Mouse (Mus musculus): ENCODE measurements at regions not wholly inside any gene's neighbourhood (a gene's known extent, or its start where the extent isn't known, plus 50 kb on each side); places are given as distances from the start of the nearest gene placed in this dataset.

DNA sequence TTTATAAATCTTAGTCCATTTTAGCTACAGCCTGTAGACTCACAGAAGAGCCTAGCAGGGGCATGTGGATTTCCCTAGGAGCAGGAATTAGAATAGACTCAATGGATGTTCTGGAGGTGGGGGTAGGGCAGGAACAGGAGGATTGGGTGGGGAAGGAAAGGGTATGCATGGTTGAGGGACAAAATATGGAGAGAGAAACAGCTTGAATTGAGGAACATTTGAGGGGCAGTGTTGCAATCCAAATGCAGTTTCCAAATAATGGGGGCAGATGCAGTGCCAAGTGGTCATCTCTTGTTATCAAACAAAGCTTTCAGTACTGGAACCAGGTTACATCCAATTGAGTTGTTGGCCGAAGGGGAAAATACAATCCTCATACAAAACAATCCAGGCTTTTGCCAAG, 332.4 kb downstream of the Tex13c3 start:
- Histone ChIP-seq H3K9me3 (replicated peaks; ENCODE audit: low read length) (no peaks in the 10 kb centered on the region), H3K9ac (ENCODE audit: insufficient read depth, low read depth) (no peak overlapping the region), H3K4me2 (ENCODE audit: insufficient read depth, low read depth, poor library complexity, severe bottlenecking) (no peak overlapping the region), H3K4me3 (replicated peaks in 1 of 3; ENCODE audit: low read depth in 2 of 3, low read length in 2 of 3, poor library complexity in 1 of 3) (no peak overlapping the region), H3K79me2 (replicated peaks; ENCODE audit: control insufficient read depth, extremely low read depth, insufficient read depth, poor library complexity, severe bottlenecking) (no peaks in the 10 kb centered on the region), H3K27ac (ENCODE audit: insufficient read depth, low read depth) (no peak overlapping the region), H3K27me3 (replicated peaks) (no peaks in the 10 kb centered on the region), H3K36me3 (replicated peaks in 1 of 2; ENCODE audit: control insufficient read depth in 1 of 2, insufficient read depth in 1 of 2, low read length in 1 of 2) (no peaks in the 10 kb centered on the region), H3K4me1 (ENCODE audit: control insufficient read depth in 1 of 2, insufficient read depth in 2 of 2) (0 out of 4 replicates have a peak, but pooled peaks cover 0 to 2% of the 10 kb centered on the region in 2 experiments)
- TF ChIP-seq NELFE (IDR thresholded peaks at IDR 0.05; ENCODE audit: low read depth, low read length) (no peak), RCOR1 (conservative IDR thresholded peaks at IDR 0.05; ENCODE audit: low read depth, low read length) (no peak), USF2 (conservative IDR thresholded peaks at IDR 0.05; ENCODE audit: low read depth, low read length) (no peak), ETS1 (conservative IDR thresholded peaks at IDR 0.05; ENCODE audit: low read depth, low read length) (no peak), POLR2AphosphoS2 (IDR thresholded peaks at IDR 0.05; ENCODE audit: low read depth, low read length) (no peak), MXI1 (IDR thresholded peaks at IDR 0.05; ENCODE audit: low read depth, low read length) (no peak), ZC3H11A (IDR thresholded peaks at IDR 0.05; ENCODE audit: low read depth, low read length) (no peak), JUN (IDR thresholded peaks at IDR 0.05; ENCODE audit: insufficient read depth, low read depth, low read length) (no peak)
- dilution Hi-C loops (cut with MboI; ENCODE audit: extremely low pct_ligation_motif_present, extremely low pct_unique_long_range_greater_than_20kb, low sequenced_read_pairs) (no loop called here), in situ Hi-C loops (cut with MboI; ENCODE audit: low pct_ligation_motif_present, low pct_unique_long_range_greater_than_20kb, low sequenced_read_pairs) (no loop called here)
- DNase-seq (ENCODE audit: extremely low read depth), result no peak

DNA sequence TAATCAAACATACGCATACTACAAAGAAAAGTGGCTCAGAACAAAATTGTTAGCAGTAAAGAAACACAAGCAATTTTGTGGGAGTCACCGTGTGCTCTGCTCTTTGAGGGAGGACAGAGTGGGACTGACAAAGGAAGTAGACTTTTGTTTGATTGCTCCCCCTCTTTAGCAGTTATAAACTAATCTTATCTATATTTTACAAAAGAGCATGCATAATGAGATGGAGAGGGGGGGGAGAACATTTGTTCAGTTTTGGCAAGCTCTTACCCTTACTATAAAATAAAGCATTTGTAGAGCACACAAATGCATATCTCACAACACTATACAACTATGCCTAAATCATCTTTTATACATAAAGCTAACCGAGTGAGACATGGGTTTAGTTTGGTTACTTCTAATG, 332.9 kb downstream of the Tex13c3 start:
- H3K27me3 ChIP-seq (replicated peaks), result no peaks in the 10 kb centered on the region
- H3K4me1 ChIP-seq (ENCODE audit: control insufficient read depth in 1 of 2, insufficient read depth in 2 of 2), result no peaks in the 10 kb centered on the region
- H3K79me2 ChIP-seq (replicated peaks; ENCODE audit: control insufficient read depth, extremely low read depth, insufficient read depth, poor library complexity, severe bottlenecking), result no peaks in the 10 kb centered on the region
- H3K36me3 ChIP-seq (replicated peaks in 1 of 2; ENCODE audit: control insufficient read depth in 1 of 2, insufficient read depth in 1 of 2, low read length in 1 of 2), result no peaks in the 10 kb centered on the region
- dilution Hi-C loops (cut with MboI; ENCODE audit: extremely low pct_ligation_motif_present, extremely low pct_unique_long_range_greater_than_20kb, low sequenced_read_pairs) (no loop called here), in situ Hi-C loops (cut with MboI; ENCODE audit: low pct_ligation_motif_present, low pct_unique_long_range_greater_than_20kb, low sequenced_read_pairs) (no loop called here)
- no peak for DNase-seq (ENCODE audit: extremely low read depth)
- H3K9ac ChIP-seq (ENCODE audit: insufficient read depth, low read depth), result no peak overlapping the region
- no peaks in the 10 kb centered on the region for H3K9me3 ChIP-seq (replicated peaks; ENCODE audit: low read length)
- H3K4me2 ChIP-seq (ENCODE audit: insufficient read depth, low read depth, poor library complexity, severe bottlenecking), result no peak overlapping the region
- TF ChIP-seq SIN3A (IDR thresholded peaks at IDR 0.05; ENCODE audit: low read length), result no peak
- TF ChIP-seq MXI1 (IDR thresholded peaks at IDR 0.05; ENCODE audit: low read depth, low read length), result no peak
- no peak for TF ChIP-seq IRF4 (IDR thresholded peaks at IDR 0.05; ENCODE audit: low read depth, low read length)
- TF ChIP-seq POLR2AphosphoS2 (IDR thresholded peaks at IDR 0.05; ENCODE audit: low read depth, low read length), result no peak
- TF ChIP-seq MEF2A (IDR thresholded peaks at IDR 0.05; ENCODE audit: borderline replicate concordance, low read depth, low read length), result no peak
- no peak for TF ChIP-seq ETS1 (conservative IDR thresholded peaks at IDR 0.05; ENCODE audit: low read depth, low read length)
- no peak for TF ChIP-seq GABPA (IDR thresholded peaks at IDR 0.05; ENCODE audit: insufficient replicate concordance, low read depth, low read length)
- TF ChIP-seq ZKSCAN1 (IDR thresholded peaks at IDR 0.05; ENCODE audit: borderline replicate concordance, low read depth, low read length), result no peak
- TF ChIP-seq E2F4 (IDR thresholded peaks at IDR 0.05; ENCODE audit: insufficient replicate concordance, low read depth, low read length), result no peak
- TF ChIP-seq TCF12 (IDR thresholded peaks at IDR 0.05; ENCODE audit: low read depth, low read length), result no peak
- no peak for TF ChIP-seq CHD1 (IDR thresholded peaks at IDR 0.05; ENCODE audit: low read depth, low read length)
- TF ChIP-seq KAT2A (IDR thresholded peaks at IDR 0.05; ENCODE audit: insufficient replicate concordance, low read length), result no peak
- no peak for TF ChIP-seq CHD2 (IDR thresholded peaks at IDR 0.05; ENCODE audit: low read length)
- no peak for TF ChIP-seq UBTF (IDR thresholded peaks at IDR 0.05; ENCODE audit: low read depth, low read length)
- no peak for TF ChIP-seq PAX5 (IDR thresholded peaks at IDR 0.05; ENCODE audit: low read length)
- no peak overlapping the region for H3K27ac ChIP-seq (ENCODE audit: insufficient read depth, low read depth)
- no peak overlapping the region for H3K4me3 ChIP-seq (replicated peaks in 1 of 3; ENCODE audit: low read depth in 2 of 3, low read length in 2 of 3, poor library complexity in 1 of 3)
